Mouse (Mus musculus) MEL (cell line): ENCODE measurements around the gene 1110059E24Rik. TPM values are rescaled to one million over a fixed set of nuclear protein-coding genes. Genes with fewer than 3 reads are reported as not detected.
A peak's percentile ranks its signal among the peaks of the same experiment; 100 is the strongest.

Experiments
- DNase-seq: peaks from one replicate; pipeline ENCODE4 v3.0.0; 2011; ENCODE audit warnings: low read depth, low spot score
- H3K27ac ChIP-seq: 2 replicates; pipeline ENCODE4 v1.5.1; 2012; ENCODE audit warnings: low read depth, mild to moderate bottlenecking, control low read depth, low read length, moderate library complexity; ENCODE audit not compliant: control insufficient read depth
- H3K27me3 ChIP-seq, 2 experiments: fragments of 150-350 bp in 1 of 2; sonication (generic) in 1 of 2; 2 replicates each; pipeline ENCODE4 v1.6.1; 2012; ENCODE audit warnings: low read length in 2 of 2, mild to moderate bottlenecking in 2 of 2, improper control_type of control experiment in 1 of 2, moderate library complexity in 1 of 2; ENCODE audit not compliant: insufficient read depth in 2 of 2, control insufficient read depth in 1 of 2
- H3K36me3 ChIP-seq, 2 experiments: 2 replicates each; pipeline ENCODE4 v1.6.1; 2012 to 2014; ENCODE audit warnings: low read length in 2 of 2, improper control_type of control experiment in 1 of 2, inconsistent platforms in 1 of 2, mild to moderate bottlenecking in 1 of 2; ENCODE audit not compliant: insufficient read depth in 2 of 2, control insufficient read depth in 1 of 2
- H3K4me1 ChIP-seq, 2 experiments: fragments of 150-350 bp in 1 of 2; sonication (generic) in 1 of 2; 2 replicates each; pipeline ENCODE4 v1.6.1; 2012; ENCODE audit warnings: low read length in 2 of 2, improper control_type of control experiment in 1 of 2, mild to moderate bottlenecking in 1 of 2; ENCODE audit not compliant: insufficient read depth in 2 of 2, control insufficient read depth in 1 of 2
- H3K4me3 ChIP-seq, 2 experiments: fragments of 150-350 bp in 1 of 2; sonication (generic) in 1 of 2; 2 replicates each; pipeline ENCODE4 v1.5.1; 2012; ENCODE audit warnings: low read depth in 2 of 2, low read length in 2 of 2, mild to moderate bottlenecking in 2 of 2, moderate library complexity in 2 of 2, control low read depth in 1 of 2, improper control_type of control experiment in 1 of 2; ENCODE audit not compliant: control insufficient read depth in 1 of 2, insufficient read depth in 1 of 2
- H3K79me2 ChIP-seq: 2 replicates; pipeline ENCODE4 v1.6.1; 2012; ENCODE audit warnings: mild to moderate bottlenecking, low read length, moderate library complexity; ENCODE audit not compliant: control insufficient read depth, poor library complexity, insufficient read depth
- H3K9ac ChIP-seq: 2 replicates; pipeline ENCODE4 v1.6.1; 2012; ENCODE audit warnings: low read depth, mild to moderate bottlenecking, control low read depth, low read length, moderate library complexity; ENCODE audit not compliant: control insufficient read depth, poor library complexity, severe bottlenecking
- H3K9me3 ChIP-seq: fragments of 150-350 bp; sonication (generic); replicated peaks from 2 replicates; pipeline ENCODE4 v1.6.1; 2012; ENCODE audit warnings: mild to moderate bottlenecking, low read length, improper control_type of control experiment, moderate library complexity; ENCODE audit not compliant: insufficient read depth
- CHD1 ChIP-seq: IDR thresholded peaks from 2 replicates; pipeline ENCODE4 v1.6.1; 2012; ENCODE audit warnings: low read depth, mild to moderate bottlenecking, inconsistent platforms, low read length, improper control_type of control experiment
- CHD2 ChIP-seq: IDR thresholded peaks from 2 replicates; pipeline ENCODE4 v1.6.1; 2011; ENCODE audit warnings: low read length, improper control_type of control experiment
- CTCF ChIP-seq, 3 experiments: IDR thresholded peaks in 2 of 3; conservative IDR thresholded peaks in 1 of 3; 2 replicates each; pipeline ENCODE4 v1.5.1; 2011 to 2012; ENCODE audit warnings: low read length in 3 of 3, low read depth in 2 of 3, mild to moderate bottlenecking in 2 of 3, improper control_type of control experiment in 1 of 3, inconsistent platforms in 1 of 3, mixed read lengths in 1 of 3, moderate library complexity in 1 of 3; ENCODE audit not compliant: control insufficient read depth in 1 of 3, insufficient read depth in 1 of 3, poor library complexity in 1 of 3, severe bottlenecking in 1 of 3
- E2F4 ChIP-seq: IDR thresholded peaks from 2 replicates; pipeline ENCODE4 v1.6.1; 2011; ENCODE audit warnings: low read depth, low read length, improper control_type of control experiment, borderline replicate concordance
- EP300 ChIP-seq, 2 experiments: IDR thresholded peaks; 2 replicates each; pipeline ENCODE4 v1.6.1; 2011; ENCODE audit warnings: improper control_type of control experiment in 2 of 2, low read length in 2 of 2, low read depth in 1 of 2, mild to moderate bottlenecking in 1 of 2
- GABPA ChIP-seq: IDR thresholded peaks from 2 replicates; pipeline ENCODE4 v1.6.1; 2012; ENCODE audit warnings: low read depth, mild to moderate bottlenecking, inconsistent platforms, low read length, improper control_type of control experiment, moderate library complexity
- GATA1 ChIP-seq: IDR thresholded peaks from 2 replicates; pipeline ENCODE4 v1.6.1; 2011; ENCODE audit warnings: low read depth, low read length, improper control_type of control experiment
- JUND ChIP-seq: IDR thresholded peaks from 2 replicates; pipeline ENCODE4 v1.6.1; 2011; ENCODE audit warnings: low read depth, mild to moderate bottlenecking, improper control_type of control experiment, low read length
- KAT2A ChIP-seq: conservative IDR thresholded peaks from 2 replicates; pipeline ENCODE4 v1.6.1; 2012; ENCODE audit warnings: low read depth, low read length, improper control_type of control experiment, inconsistent platforms
- MAFK ChIP-seq: IDR thresholded peaks from 2 replicates; pipeline ENCODE4 v1.6.1; 2011; ENCODE audit warnings: low read depth, mild to moderate bottlenecking, low read length, improper control_type of control experiment, borderline replicate concordance
- MAX ChIP-seq: IDR thresholded peaks from 2 replicates; pipeline ENCODE4 v1.6.1; 2011; ENCODE audit warnings: low read length, improper control_type of control experiment
- MAZ ChIP-seq: IDR thresholded peaks from 2 replicates; pipeline ENCODE4 v1.6.1; 2012; ENCODE audit warnings: low read depth, mild to moderate bottlenecking, inconsistent platforms, low read length, improper control_type of control experiment
- MEF2A ChIP-seq: IDR thresholded peaks from 2 replicates; pipeline ENCODE4 v1.6.1; 2014; ENCODE audit warnings: low read depth, mild to moderate bottlenecking, inconsistent platforms, low read length, improper control_type of control experiment; ENCODE audit not compliant: poor library complexity, insufficient replicate concordance, severe bottlenecking; ENCODE audit errors: extremely low read depth
- MXI1 ChIP-seq: IDR thresholded peaks from 2 replicates; pipeline ENCODE4 v1.6.1; 2011; ENCODE audit warnings: mild to moderate bottlenecking, low read depth, low read length, improper control_type of control experiment
- MYC ChIP-seq: IDR thresholded peaks from 2 replicates; pipeline ENCODE4 v1.6.1; 2011; ENCODE audit warnings: low read depth, mild to moderate bottlenecking, low read length, improper control_type of control experiment, moderate library complexity
- NELFE ChIP-seq: IDR thresholded peaks from 2 replicates; pipeline ENCODE4 v1.6.1; 2011; ENCODE audit warnings: low read depth, low read length, improper control_type of control experiment
- NRF1 ChIP-seq: IDR thresholded peaks from 2 replicates; pipeline ENCODE4 v1.6.1; 2014; ENCODE audit warnings: low read depth, mild to moderate bottlenecking, inconsistent platforms, low read length, improper control_type of control experiment, moderate library complexity; ENCODE audit not compliant: poor library complexity, insufficient read depth, severe bottlenecking
- POLR2A ChIP-seq, 2 experiments: IDR thresholded peaks; 2 replicates each; pipeline ENCODE4 v1.6.1; 2011 to 2012; ENCODE audit warnings: low read length in 2 of 2, mild to moderate bottlenecking in 2 of 2, control low read depth in 1 of 2, improper control_type of control experiment in 1 of 2, low read depth in 1 of 2, moderate library complexity in 1 of 2; ENCODE audit not compliant: control insufficient read depth in 1 of 2, insufficient read depth in 1 of 2, poor library complexity in 1 of 2
- POLR2AphosphoS2 ChIP-seq: IDR thresholded peaks from 2 replicates; pipeline ENCODE4 v1.6.1; 2011; ENCODE audit warnings: low read length, improper control_type of control experiment
- POLR2AphosphoS5 ChIP-seq: IDR thresholded peaks from 2 replicates; pipeline ENCODE4 v1.6.1; 2012; ENCODE audit warnings: low read depth, borderline replicate concordance, mild to moderate bottlenecking, inconsistent platforms, low read length, moderate library complexity, mixed read lengths
- RAD21 ChIP-seq: IDR thresholded peaks from 2 replicates; pipeline ENCODE4 v1.6.1; 2011; ENCODE audit warnings: mild to moderate bottlenecking, low read depth, low read length, improper control_type of control experiment
- RCOR1 ChIP-seq: IDR thresholded peaks from 2 replicates; pipeline ENCODE4 v1.6.1; 2012; ENCODE audit warnings: low read depth, mild to moderate bottlenecking, inconsistent platforms, low read length, improper control_type of control experiment
- SIN3A ChIP-seq: IDR thresholded peaks from 2 replicates; pipeline ENCODE4 v1.6.1; 2012; ENCODE audit warnings: low read length, improper control_type of control experiment, inconsistent platforms
- SMC3 ChIP-seq: IDR thresholded peaks from 2 replicates; pipeline ENCODE4 v1.6.1; 2011; ENCODE audit warnings: low read depth, low read length, improper control_type of control experiment
- TAL1 ChIP-seq: IDR thresholded peaks from 2 replicates; pipeline ENCODE4 v1.6.1; 2012; ENCODE audit warnings: mild to moderate bottlenecking, inconsistent platforms, low read length, moderate library complexity, mixed read lengths
- TBP ChIP-seq: IDR thresholded peaks from 2 replicates; pipeline ENCODE4 v1.8.0; 2011; ENCODE audit warnings: low read depth, low read length, improper control_type of control experiment
- TCF12 ChIP-seq: IDR thresholded peaks from 2 replicates; pipeline ENCODE4 v1.6.1; 2014; ENCODE audit warnings: low read depth, mild to moderate bottlenecking, inconsistent platforms, low read length, improper control_type of control experiment, moderate library complexity
- UBTF ChIP-seq: IDR thresholded peaks from 2 replicates; pipeline ENCODE4 v1.6.1; 2012; ENCODE audit warnings: low read depth, mild to moderate bottlenecking, inconsistent platforms, low read length, improper control_type of control experiment, moderate library complexity, borderline replicate concordance; ENCODE audit not compliant: insufficient read depth
- USF1 ChIP-seq: IDR thresholded peaks from 2 replicates; pipeline ENCODE4 v1.6.1; 2014; ENCODE audit warnings: low read depth, mild to moderate bottlenecking, inconsistent platforms, low read length, improper control_type of control experiment, moderate library complexity
- USF2 ChIP-seq, 2 experiments: IDR thresholded peaks; 2 replicates each; pipeline ENCODE4 v1.6.1; 2011 to 2012; ENCODE audit warnings: improper control_type of control experiment in 2 of 2, low read length in 2 of 2, borderline replicate concordance in 1 of 2, inconsistent platforms in 1 of 2, low read depth in 1 of 2, mild to moderate bottlenecking in 1 of 2; ENCODE audit not compliant: insufficient read depth in 1 of 2
- ZC3H11A ChIP-seq: IDR thresholded peaks from 2 replicates; pipeline ENCODE4 v1.6.1; 2012; ENCODE audit warnings: low read depth, mild to moderate bottlenecking, inconsistent platforms, low read length, improper control_type of control experiment
- ZKSCAN1 ChIP-seq: IDR thresholded peaks from 2 replicates; pipeline ENCODE4 v1.6.1; 2012; ENCODE audit warnings: low read depth, mild to moderate bottlenecking, inconsistent platforms, low read length, improper control_type of control experiment, moderate library complexity
- ZMIZ1 ChIP-seq: IDR thresholded peaks from 2 replicates; pipeline ENCODE4 v1.6.1; 2012; ENCODE audit warnings: low read depth, mild to moderate bottlenecking, inconsistent platforms, low read length, improper control_type of control experiment, moderate library complexity
- ZNF384 ChIP-seq: IDR thresholded peaks from 2 replicates; pipeline ENCODE4 v1.6.1; 2012; ENCODE audit warnings: low read depth, mild to moderate bottlenecking, inconsistent platforms, low read length, improper control_type of control experiment
- polyA plus RNA-seq, 2 experiments: library from polyadenylated mRNA; stranded (reverse) in 1 of 2; unstranded in 1 of 2; fragments of >175 nt in 1 of 2; fragments of >200 nt in 1 of 2; gene quantifications; 2 replicates each; pipeline versions ENCODE4 v1.2.1 to v1.2.4; 2012; ENCODE audit warnings: low replicate concordance in 2 of 2, low read depth in 1 of 2; ENCODE audit not compliant: insufficient read length in 2 of 2, insufficient read depth in 1 of 2, missing spikeins in 1 of 2
- total RNA-seq: library from RNA; depleted of rRNA; stranded (reverse); fragments of 300-350 nt; gene quantifications from 2 replicates; pipeline ENCODE4 v1.2.3, GENCODE M21; 2012; rRNA removed

Gene 1110059E24Rik
- total RNA-seq (17.2 and 18.6 TPM in 2 replicates), polyA plus RNA-seq (10 to 100 TPM in 1 of 2 experiments, not detected in 1; 20.0 TPM)

GRCm38 (mm10) chr19:21652285-21653171 is at the start of gene 1110059E24Rik:
TSS of gene 1110059E24Rik (minus strand) at chr19:21652976.
- H3K27me3 ChIP-seq = no peaks in the 10 kb centered on the region
- H3K36me3 ChIP-seq = peaks cover 0 to 30% of the 10 kb centered on the region in 2 experiments; a peak in 2 of 4 replicates
- H3K9ac ChIP-seq = peak within 1 kb of the TSS; percentile 92
- peak within 1 kb of the TSS; percentile 84 for H3K27ac ChIP-seq
- peaks cover 5 to 12% of the 10 kb centered on the region in 2 experiments; a peak in 3 of 4 replicates for H3K4me1 ChIP-seq
- no peaks in the 10 kb centered on the region for H3K9me3 ChIP-seq
- DNase-seq = peak; percentile 98
- peaks cover 50% of the 10 kb centered on the region for H3K79me2 ChIP-seq
- H3K4me3 ChIP-seq = peak within 1 kb of the TSS; percentile 92 to 98
- TF ChIP-seq POLR2A (IDR thresholded peaks at IDR 0.05; ENCODE audit: control insufficient read depth in 1 of 2, insufficient read depth in 1 of 2, low read depth in 1 of 2, low read length in 2 of 2, poor library complexity in 1 of 2) (peak; percentile 51 to 66; a peak in 3 of 4 replicates), KAT2A (no peak; the same call in 1 of the 2 replicates), EP300 (IDR thresholded peaks at IDR 0.05; ENCODE audit: low read depth in 1 of 2, low read length in 2 of 2) (no peak), CHD2 (no peak), GATA1 (no peak), E2F4 (peak; percentile 88), MXI1 (peak; percentile 86), SIN3A (peak; percentile 90), JUND (no peak), GABPA (no peak), MEF2A (no peak), NELFE (peak; percentile 37), MAFK (no peak), ZKSCAN1 (no peak), RCOR1 (peak; percentile 94), TBP (peak; percentile 73; the same call in 1 of the 2 replicates), ZNF384 (no peak), NRF1 (peak; percentile 43; the same call in 1 of the 2 replicates), UBTF (no peak), TAL1 (no peak), USF1 (peak; percentile 100), TCF12 (no peak; the same call in 1 of the 2 replicates), RAD21 (no peak), CTCF (IDR thresholded peaks at IDR 0.05 in 2 of 3, conservative IDR thresholded peaks at IDR 0.05 in 1 of 3; ENCODE audit: control insufficient read depth in 1 of 3, insufficient read depth in 1 of 3, low read depth in 2 of 3, low read length in 3 of 3, poor library complexity in 1 of 3, severe bottlenecking in 1 of 3) (no peak), POLR2AphosphoS2 (no peak), ZC3H11A (no peak), ZMIZ1 (no peak), MAZ (0 out of 2 replicates have a peak, but pooled peaks have one; percentile 34), MYC (peak; percentile 87), MAX (peak; percentile 96), USF2 (IDR thresholded peaks at IDR 0.05; ENCODE audit: borderline replicate concordance in 1 of 2, insufficient read depth in 1 of 2, low read depth in 1 of 2, low read length in 2 of 2) (peak; percentile 74 to 92), CHD1 (peak; percentile 41; the same call in 1 of the 2 replicates), POLR2AphosphoS5 (no peak), SMC3 (no peak)
